Mouse (Mus musculus): Measurements from ENCODE around the gene Sash3.

GRCm38 (mm10) chrX:48201973-48202372 lies 55.7 kb downstream of the Sash3 start:
- TF ChIP-seq CTCF (conservative IDR thresholded peaks at IDR 0.05; ENCODE audit: low read length) (no peak), NANOG (IDR thresholded peaks at IDR 0.05; ENCODE audit: borderline replicate concordance, low read length) (no peak)
